Comparison of ENCODE assay signal across 1 mouse cellular context in the genomic region with DNA sequence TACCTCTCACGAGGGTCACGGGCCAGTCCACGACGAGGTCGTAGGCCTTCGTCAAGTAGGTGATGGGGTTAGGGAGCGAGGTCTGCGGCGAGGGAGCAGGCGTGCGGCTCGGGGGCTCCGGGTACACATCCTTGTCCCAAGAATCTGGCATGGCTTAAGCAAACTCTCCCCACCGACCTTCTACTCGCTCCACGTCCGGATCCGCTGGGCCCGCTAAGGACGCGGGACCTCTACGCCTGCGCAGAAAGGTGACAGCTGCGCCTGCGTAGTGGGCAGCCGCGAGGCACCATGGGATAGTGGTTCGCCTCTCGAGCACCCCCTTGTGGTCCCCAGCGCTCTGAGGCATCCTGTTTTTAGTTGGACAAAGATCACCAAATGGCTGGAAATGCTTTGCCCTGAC.
TF ChIP-seq lines count a peak whose summit lies in the region.

A gene (minus strand): TSS at position 295 of the 400 bp plus-strand sequence.

TF ChIP-seq in MEL, 35 proteins besides CTCF, POLR2A, EP300 and RAD21 (continued from another document):
- no peak for TF ChIP-seq ZKSCAN1 (IDR thresholded peaks at IDR 0.05; ENCODE audit: low read depth, low read length)
